Mouse (Mus musculus) megakaryocyte-erythroid progenitor cell, adult 5 weeks (primary cell): ENCODE data around the gene Ascl4. TPM values are rescaled to one million over a fixed set of nuclear protein-coding genes. Genes with fewer than 3 reads are reported as not detected.

ENCODE experiments used
- polyA plus RNA-seq: library from polyadenylated mRNA; stranded (reverse); fragments of >175 nt; gene quantifications from 2 replicates; pipeline ENCODE4 v1.2.3, GENCODE M21; 2012

Ascl4 gene
- not detected in 2 replicates for polyA plus RNA-seq

GRCm38 (mm10) chr10:85927676-85928445, at the start of gene Ascl4:
Gene Ascl4, plus strand, starts transcription at chr10:85927681.

DNA sequence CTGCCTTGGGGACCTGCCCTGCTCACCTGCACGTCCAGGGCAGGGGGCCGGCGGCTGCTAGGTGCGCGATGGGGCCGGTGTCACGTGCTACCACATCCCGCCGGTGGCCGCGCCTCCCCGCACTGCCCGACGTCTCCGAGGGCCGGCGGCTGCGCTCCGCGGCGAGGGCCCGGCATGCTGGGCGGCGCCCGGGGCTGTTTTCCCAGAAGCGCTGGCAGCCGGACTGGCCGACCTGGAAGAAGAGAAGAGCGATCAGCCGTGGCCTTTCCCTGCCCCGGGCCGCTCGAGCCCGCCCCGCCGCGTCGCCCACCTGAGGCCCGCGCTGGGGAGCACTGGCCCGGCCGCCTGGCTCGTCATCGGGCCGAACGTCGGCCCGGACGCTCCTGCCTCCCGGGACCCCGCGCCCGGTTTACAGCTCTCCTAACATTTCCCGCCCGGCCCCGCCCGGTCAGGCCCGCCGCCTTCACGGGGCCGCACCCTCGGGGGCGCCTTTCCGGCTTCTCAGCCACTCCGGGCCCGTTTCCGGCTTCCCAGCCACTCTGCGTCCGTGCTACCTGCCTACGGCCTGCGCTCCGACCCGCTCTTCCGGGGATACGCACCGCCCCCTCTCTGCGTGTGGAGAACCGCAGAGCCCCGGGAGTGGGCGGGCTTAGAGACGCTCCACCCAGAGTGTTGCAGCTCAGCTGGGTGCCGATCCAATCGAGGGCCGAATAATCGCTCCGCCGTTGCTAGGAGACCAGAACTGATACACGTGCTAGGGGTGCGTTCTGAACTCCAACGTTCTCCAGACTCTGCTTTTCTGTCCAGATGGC, 10.8 kb upstream of the Ascl4 start, which contains the start of gene Prdm4:
TSS of gene Prdm4 (minus strand) at position 645 of the 812 bp plus-strand sequence.

DNA sequence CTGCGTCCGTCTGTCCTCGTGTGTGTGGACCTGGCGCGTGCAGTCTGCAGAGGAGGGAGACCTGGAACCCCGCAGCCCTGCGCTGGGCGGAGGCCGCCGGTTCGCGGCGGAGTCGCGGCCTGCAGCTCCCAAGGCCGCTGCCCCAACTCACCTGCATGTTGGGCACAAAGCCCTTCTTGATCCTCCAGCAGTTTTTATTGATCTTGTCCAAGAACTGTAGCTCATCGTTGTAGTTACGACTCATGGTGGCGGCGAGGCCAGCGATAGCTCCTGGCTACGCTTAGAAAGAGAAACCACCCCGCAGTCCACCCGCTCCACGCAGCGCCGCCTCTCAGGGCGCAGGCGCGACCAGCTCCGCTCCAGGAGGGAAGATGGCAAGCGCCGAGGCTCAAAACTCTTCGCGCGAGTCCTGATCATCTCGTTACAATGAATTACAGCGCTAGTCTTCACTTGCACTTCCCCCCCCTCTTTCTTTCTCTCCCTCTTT, 30.0 kb downstream of the Ascl4 start, which contains the start of gene Rtcb:
TSS of gene Rtcb (minus strand) at position 360 of the 487 bp plus-strand sequence.

Other genes with a start within 250 kb of the Ascl4 start
- 20.3 and 27.1 TPM in 2 replicates for gene Pwp1, start 98.2 kb upstream of the Ascl4 start, polyA plus RNA-seq
- gene Prdm4, start 10.5 kb upstream of the Ascl4 start, polyA plus RNA-seq = 17.1 TPM in 2 replicates
- 62.6 and 70.3 TPM in 2 replicates for gene Rtcb, start 30.1 kb downstream of the Ascl4 start, polyA plus RNA-seq
- 0.26 and 1.00 TPM in 2 replicates for gene Bpifc, start 84.2 kb downstream of the Ascl4 start, polyA plus RNA-seq
- 19.9 and 28.0 TPM in 2 replicates for gene Fbxo7, start 94.3 kb downstream of the Ascl4 start, polyA plus RNA-seq